Mouse (Mus musculus) intestine, embryonic 14.5 days (tissue): ENCODE measurements around the gene Fstl3. TPM values are rescaled to one million over a fixed set of nuclear protein-coding genes. Genes with fewer than 3 reads are reported as not detected.

Source experiments
- ATAC-seq: fragments of 200-750 bp; cut with Nextera tagmentation; replicated peaks from 2 replicates; pipeline ENCODE4 v1.8.0; 2017; ENCODE audit warnings: low read depth, moderate number of reproducible peaks, moderate TSS enrichment, moderate library complexity; ENCODE audit not compliant: low FRiP score, low TSS enrichment
- DNase-seq: peaks from one replicate; pipeline ENCODE4 v3.0.0-alpha.2; 2018; ENCODE audit warnings: low spot score
- H3K27ac ChIP-seq: fragments of 300-500 bp; sonication (generic); 2 replicates; pipeline ENCODE4 v1.5.1; 2014; ENCODE audit warnings: low read depth, mild to moderate bottlenecking, control low read depth
- H3K27me3 ChIP-seq: fragments of 300-500 bp; sonication (generic); replicated peaks from 2 replicates; pipeline ENCODE4 v1.6.1; 2014; ENCODE audit warnings: low read length, control low read depth; ENCODE audit not compliant: control insufficient read depth, insufficient read depth
- H3K36me3 ChIP-seq: fragments of 300-500 bp; sonication (generic); 2 replicates; pipeline ENCODE4 v1.6.1; 2014; ENCODE audit warnings: low read length, control low read depth; ENCODE audit not compliant: control insufficient read depth, insufficient read depth
- H3K4me1 ChIP-seq: fragments of 300-500 bp; sonication (generic); replicated peaks from 2 replicates; pipeline ENCODE4 v1.6.1; 2014; ENCODE audit warnings: low read length, control low read depth, mixed read lengths; ENCODE audit not compliant: control insufficient read depth, insufficient read depth
- H3K4me2 ChIP-seq: fragments of 300-500 bp; sonication (generic); 2 replicates; pipeline ENCODE4 v1.6.1; 2014; ENCODE audit warnings: low read length
- H3K4me3 ChIP-seq: fragments of 300-500 bp; sonication (generic); 2 replicates; pipeline ENCODE4 v1.5.1; 2014; ENCODE audit warnings: low read depth, low read length, control low read depth, mixed read lengths
- H3K9ac ChIP-seq: fragments of 300-500 bp; sonication (generic); 2 replicates; pipeline ENCODE4 v1.6.1; 2014; ENCODE audit warnings: mild to moderate bottlenecking, low read length
- H3K9me3 ChIP-seq: fragments of 300-500 bp; sonication (generic); 2 replicates; pipeline ENCODE4 v1.6.1; 2016; ENCODE audit warnings: low read length, control low read depth; ENCODE audit not compliant: control insufficient read depth
- WGBS: fragments of 180-500 bp; shearing (Covaris S2); extraction: QIAGEN DNeasy Blood & Tissue Kit; methylation state at CpG from one replicate; pipeline ENCODE4 v1.1.7; 2014; 5-methylcytosine and 5-hydroxymethylcytosine counted together
- polyA plus RNA-seq: library from polyadenylated mRNA; unstranded; fragments of >200 nt; fragmentation: Nextera tagmentation; extraction: Ambion mirVana; gene quantifications from 2 replicates; pipeline ENCODE4 v1.2.1, GENCODE M21; 2014

The Fstl3 gene
- polyA plus RNA-seq, 1 experiment from 2014 or later, result 11.1 TPM

GRCm38 (mm10) chr10:79819606-79820005, 42.5 kb downstream of the Fstl3 start:
- no peak overlapping the region for H3K4me2 ChIP-seq
- no peaks in the 10 kb centered on the region; the same call in 1 of the 2 replicates for H3K4me1 ChIP-seq
- ATAC-seq (no peak; the same call in 1 of the 2 replicates), DNase-seq (no peak)
- H3K27ac ChIP-seq, result no peak overlapping the region
- H3K27me3 ChIP-seq, result no peaks in the 10 kb centered on the region
- no peak overlapping the region for H3K9ac ChIP-seq
- no peak overlapping the region for H3K4me3 ChIP-seq
- peaks cover 25% of the 10 kb centered on the region for H3K36me3 ChIP-seq
- H3K9me3 ChIP-seq, result no peaks in the 10 kb centered on the region
- WGBS, result 90% methylated on average over 17 of the region's 17 CpGs

GRCm38 (mm10) chr10:79820277-79820676, 43.2 kb downstream of the Fstl3 start:
- Histone ChIP-seq H3K4me1 (no peaks in the 10 kb centered on the region; the same call in 1 of the 2 replicates), H3K4me2 (no peak overlapping the region), H3K36me3 (peaks cover 22% of the 10 kb centered on the region), H3K9me3 (no peaks in the 10 kb centered on the region), H3K9ac (no peak overlapping the region), H3K27ac (0 out of 2 replicates have a peak overlapping the region, but pooled peaks have one; percentile 7), H3K4me3 (no peak overlapping the region), H3K27me3 (no peaks in the 10 kb centered on the region)
- 69% methylated on average over 8 of the region's 8 CpGs for WGBS
- DNase-seq, result no peak
- ATAC-seq, result no peak

GRCm38 (mm10) chr10:79820782-79821181, 43.7 kb downstream of the Fstl3 start, which contains the start of gene Misp:
Gene Misp, plus strand, starts transcription at chr10:79820989.
- H3K9ac ChIP-seq, result no peak within 1 kb of the TSS
- no peaks in the 10 kb centered on the region for H3K27me3 ChIP-seq
- peak within 1 kb of the TSS; percentile 21; the same call in 1 of the 2 replicates for H3K4me3 ChIP-seq
- ATAC-seq (no peak), DNase-seq (no peak)
- WGBS, result 57% methylated on average over 11 of the region's 11 CpGs
- H3K27ac ChIP-seq, result peak within 1 kb of the TSS; percentile 81
- peak within 1 kb of the TSS; percentile 42 for H3K4me2 ChIP-seq
- H3K36me3 ChIP-seq, result peaks cover 21% of the 10 kb centered on the region
- H3K4me1 ChIP-seq, result no peaks in the 10 kb centered on the region; the same call in 1 of the 2 replicates
- no peaks in the 10 kb centered on the region for H3K9me3 ChIP-seq

- Histone ChIP-seq H3K4me2 (peak overlapping the region; percentile 42), H3K4me1 (no peaks in the 10 kb centered on the region; the same call in 1 of the 2 replicates), H3K27me3 (no peaks in the 10 kb centered on the region), H3K4me3 (peak overlapping the region; percentile 21; the same call in 1 of the 2 replicates), H3K9ac (peak overlapping the region; percentile 37), H3K27ac (peak overlapping the region; percentile 81), H3K9me3 (no peaks in the 10 kb centered on the region), H3K36me3 (peaks cover 12% of the 10 kb centered on the region)
- DNase-seq, result no peak
- no peak for ATAC-seq
- WGBS, result 89% methylated on average over 12 of the region's 12 CpGs
Observed at GRCm38 (mm10) chr10:79821731-79822130, 44.7 kb downstream of the Fstl3 start.

- H3K27me3 ChIP-seq, result no peaks in the 10 kb centered on the region
- WGBS, result 23% methylated on average over 17 of the region's 17 CpGs
- H3K27ac ChIP-seq, result peak overlapping the region; percentile 81
- ATAC-seq (peak; percentile 66), DNase-seq (peak; percentile 79)
- H3K9me3 ChIP-seq, result no peaks in the 10 kb centered on the region
- H3K4me2 ChIP-seq, result peak overlapping the region; percentile 42
- H3K4me3 ChIP-seq, result peak overlapping the region; percentile 21
- peak overlapping the region; percentile 37 for H3K9ac ChIP-seq
- H3K4me1 ChIP-seq, result no peaks in the 10 kb centered on the region; the same call in 1 of the 2 replicates
- H3K36me3 ChIP-seq, result peaks cover 11% of the 10 kb centered on the region
Observed at GRCm38 (mm10) chr10:79822372-79822771, 45.3 kb downstream of the Fstl3 start.

GRCm38 (mm10) chr10:79823011-79823410, 45.9 kb downstream of the Fstl3 start:
- 61% methylated on average over 6 of the region's 6 CpGs for WGBS
- Histone ChIP-seq H3K4me3 (peak overlapping the region; percentile 21), H3K4me1 (no peaks in the 10 kb centered on the region; the same call in 1 of the 2 replicates), H3K9me3 (no peaks in the 10 kb centered on the region), H3K36me3 (peaks cover 11% of the 10 kb centered on the region), H3K9ac (peak overlapping the region; percentile 37), H3K27ac (peak overlapping the region; percentile 81), H3K4me2 (peak overlapping the region; percentile 42), H3K27me3 (no peaks in the 10 kb centered on the region)
- peak; percentile 20 for ATAC-seq
- DNase-seq, result peak; percentile 70

- 44% methylated on average over 6 of the region's 6 CpGs for WGBS
- Histone ChIP-seq H3K36me3 (peaks cover 7% of the 10 kb centered on the region), H3K27ac (peak overlapping the region; percentile 81), H3K4me1 (no peaks in the 10 kb centered on the region; the same call in 1 of the 2 replicates), H3K4me3 (0 out of 2 replicates have a peak overlapping the region, but pooled peaks have one; percentile 21), H3K27me3 (no peaks in the 10 kb centered on the region), H3K4me2 (peak overlapping the region; percentile 42), H3K9ac (no peak overlapping the region), H3K9me3 (no peaks in the 10 kb centered on the region)
- DNase-seq, result peak; percentile 70
- ATAC-seq, result peak; percentile 71; the same call in 1 of the 2 replicates
Observed at GRCm38 (mm10) chr10:79824413-79824812, 47.3 kb downstream of the Fstl3 start.

GRCm38 (mm10) chr10:79831583-79831982, 54.5 kb downstream of the Fstl3 start:
- Histone ChIP-seq H3K36me3 (no peaks in the 10 kb centered on the region), H3K4me2 (no peak overlapping the region), H3K4me1 (0 out of 2 replicates have a peak, but pooled peaks cover 4% of the 10 kb centered on the region), H3K27me3 (no peaks in the 10 kb centered on the region), H3K27ac (no peak overlapping the region), H3K9ac (no peak overlapping the region), H3K9me3 (no peaks in the 10 kb centered on the region), H3K4me3 (no peak overlapping the region)
- 93% methylated on average over 3 of the region's 3 CpGs for WGBS
- ATAC-seq (no peak), DNase-seq (no peak)
